Comparison of ENCODE assay signal across 15 mouse cellular contexts in the genomic region with DNA sequence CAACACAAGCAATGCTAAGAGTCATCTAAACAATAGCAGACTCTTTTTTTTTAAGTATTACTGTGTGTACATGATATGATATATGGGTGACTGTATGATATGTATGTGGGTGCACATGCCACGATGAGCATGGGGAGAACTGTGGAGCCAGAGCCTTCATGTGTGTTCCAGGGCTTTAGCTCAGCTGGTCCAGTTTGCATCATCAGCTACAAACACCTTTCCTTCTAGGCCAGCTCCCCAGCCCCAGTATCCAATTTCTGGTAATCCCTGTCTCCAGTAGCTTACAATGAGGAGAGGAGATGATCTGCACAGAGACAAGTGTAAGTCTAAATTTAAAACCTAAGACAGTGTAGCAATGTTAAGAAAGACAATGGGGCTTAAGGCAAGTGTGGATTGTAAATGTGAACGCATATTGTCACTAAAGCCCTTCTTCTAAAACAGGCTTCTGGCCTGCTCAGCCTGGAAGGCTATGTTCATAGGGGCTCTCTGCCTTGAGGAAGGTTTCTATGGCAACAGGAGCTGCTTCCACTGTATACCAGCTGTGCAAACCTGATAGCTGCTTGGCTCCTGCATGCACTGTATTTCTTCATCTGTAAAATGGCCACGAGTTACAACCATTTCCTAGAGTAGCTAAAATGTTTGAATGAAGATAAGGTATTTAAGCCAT.
A peak's percentile ranks its signal among the peaks of the same experiment; 100 is the strongest.
DNase-seq lines count a peak whose midpoint lies in the region; ATAC-seq lines count a peak whose summit lies in the region.
"Had no signal": no experiment of that assay in that cellular context is flagged by ENCODE, and none has a peak within 500 bp of the region (broad histone marks: within the 10 kb centered on the region; RNA-seq: fewer than 3 reads in every experiment).

No protein-coding gene starts in this region.

- no peak overlapping the region for H3K4me2 ChIP-seq in forebrain, embryonic 13.5 days
- H3K4me2 ChIP-seq: limb, embryonic 13.5 days had no signal

- WGBS in forebrain, embryonic 13.5 days: 36% methylated on average over 3 of the region's 3 CpGs

- peaks cover 17% of the 10 kb centered on the region for H3K4me1 ChIP-seq in forebrain, embryonic 13.5 days
- H3K4me1 ChIP-seq: limb, embryonic 13.5 days had no signal

- peak overlapping the region; percentile 68 for H3K27ac ChIP-seq in forebrain, embryonic 13.5 days
- H3K27ac ChIP-seq: heart, adult 2 months; limb, embryonic 13.5 days; macrophage had no signal

- H3K9me3 ChIP-seq in forebrain, embryonic 13.5 days (replicated peaks): no peaks in the 10 kb centered on the region
- H3K9me3 ChIP-seq: limb, embryonic 13.5 days had no signal

- no peaks in the 10 kb centered on the region for H3K36me3 ChIP-seq in forebrain, embryonic 13.5 days (ENCODE audit: poor library complexity, severe bottlenecking)
- H3K36me3 ChIP-seq: limb, embryonic 13.5 days had no signal

- no peaks in the 10 kb centered on the region for H3K27me3 ChIP-seq in forebrain, embryonic 13.5 days
- H3K27me3 ChIP-seq: limb, embryonic 13.5 days had no signal

- peak; percentile 97 for ATAC-seq in forebrain, embryonic 13.5 days
- ATAC-seq in megakaryocyte-erythroid progenitor cell, adult 5-6 weeks (replicated peaks; ENCODE audit: low FRiP score, low TSS enrichment, poor library complexity, severe bottlenecking): 0 out of 2 replicates have a peak, but pooled peaks have one; percentile 34
- ATAC-seq: activated CD4-positive, CD25-positive, alpha-beta regulatory T cell, adult 4 months had no signal

- no peak overlapping the region for H3K4me3 ChIP-seq in forebrain, embryonic 13.5 days
- H3K4me3 ChIP-seq: erythroblast, embryonic 14.5 days; heart, adult 2 months; limb, embryonic 13.5 days had no signal

- peak; percentile 41 to 59 for DNase-seq in right cerebral cortex, postnatal 10 days (ENCODE audit: low spot score in 2 of 2)
- DNase-seq in right cerebral cortex, postnatal 25 days: no peak
- DNase-seq in retina, postnatal 1 day: peak; percentile 21
- no peak for DNase-seq in cerebellum, postnatal 4 days (ENCODE audit: low spot score in 2 of 2)
- DNase-seq in liver: no peak
- no peak for DNase-seq in layer of hippocampus, postnatal 10 days (ENCODE audit: low spot score in 2 of 2)
- DNase-seq: cerebellum, adult 18-20 months; heart, adult 2 months; kidney, postnatal 4 days had no signal

- 0 out of 2 replicates have a peak overlapping the region, but pooled peaks have one; percentile 18 for H3K9ac ChIP-seq in forebrain, embryonic 13.5 days
- H3K9ac ChIP-seq: limb, embryonic 13.5 days had no signal

Comparison
In these comparisons a context has a peak if more than half of its experiments do, and no peak if none do; other contexts are left out.
1. DNase-seq: peak in right cerebral cortex, postnatal 10 days (2 of 2) and retina, postnatal 1 day (single experiment); none in right cerebral cortex, postnatal 25 days (single experiment), cerebellum, postnatal 4 days (0 of 2), liver (single experiment) and layer of hippocampus, postnatal 10 days (0 of 2).